Mouse (Mus musculus) monocyte, adult 2 months (primary cell): ENCODE measurements around the gene Gm20388.
A peak's percentile ranks its signal among the peaks of the same experiment; 100 is the strongest.

Source experiments
- DNase-seq, 2 experiments: peaks; one replicate each; pipeline ENCODE4 v3.0.0; 2022; ENCODE audit warnings: low spot score in 2 of 2, low read depth in 1 of 2

Gm20388 gene

DNA sequence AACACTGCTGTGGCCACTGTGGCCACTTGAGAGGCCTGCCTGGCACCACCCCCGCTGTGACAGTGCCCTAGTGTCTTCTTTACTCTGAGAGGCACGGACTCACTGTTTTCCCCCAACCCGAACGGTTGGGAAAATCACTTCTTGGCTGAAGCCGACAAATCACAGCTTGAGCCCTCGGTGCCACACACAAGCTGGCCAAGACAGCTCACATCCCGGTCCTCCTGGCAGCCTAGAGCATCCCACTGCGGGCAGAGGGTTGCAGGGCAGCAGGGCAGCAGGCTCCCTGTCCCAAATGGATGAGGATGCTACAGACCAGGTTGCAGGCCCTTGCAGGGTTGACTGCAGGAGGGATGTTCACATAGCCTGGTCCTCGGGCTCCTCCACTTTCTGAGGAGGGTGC lies 1838.9 kb downstream of the Gm20388 start:
- no peak for DNase-seq

DNA sequence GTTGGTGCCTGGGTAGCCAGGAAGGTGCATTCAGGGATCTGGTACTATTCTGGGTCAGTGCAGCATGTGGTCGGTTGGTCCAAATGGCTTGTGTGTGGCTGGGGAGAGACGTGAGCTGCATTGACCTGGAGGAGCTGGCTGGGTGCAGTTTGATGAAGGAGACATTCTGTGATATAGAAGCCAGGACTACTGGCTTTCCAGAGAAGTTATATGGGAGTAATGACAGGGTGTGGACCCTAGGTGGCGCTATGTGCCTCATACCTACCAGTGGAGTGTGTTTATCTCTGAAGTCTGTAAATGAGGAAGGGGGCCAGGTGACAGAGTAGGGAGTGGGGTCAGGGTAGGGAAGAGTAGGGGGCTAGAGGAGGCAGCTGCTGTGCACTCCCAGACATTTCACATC lies 1839.9 kb downstream of the Gm20388 start:
- DNase-seq: no peak

DNA sequence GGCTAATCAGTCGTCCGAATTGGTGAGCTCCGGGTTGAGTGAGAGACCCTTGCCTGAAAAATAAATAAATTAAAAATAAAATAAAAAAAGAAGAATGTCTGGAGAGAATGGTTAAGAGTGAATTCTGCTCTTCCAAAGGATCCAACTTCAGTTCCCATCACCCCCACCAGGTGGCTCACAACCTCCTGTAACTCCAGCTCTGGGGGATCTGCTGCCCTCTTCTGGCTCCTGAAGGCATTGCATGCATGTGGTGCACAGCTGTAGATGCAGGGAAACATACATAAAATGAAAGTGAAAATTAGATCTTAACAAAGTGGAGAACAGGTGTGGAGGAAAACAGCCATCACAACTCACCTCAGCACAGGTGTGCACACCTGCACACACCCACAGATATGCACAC lies 1840.8 kb downstream of the Gm20388 start:
- peak; percentile 47 to 56 for DNase-seq

DNA sequence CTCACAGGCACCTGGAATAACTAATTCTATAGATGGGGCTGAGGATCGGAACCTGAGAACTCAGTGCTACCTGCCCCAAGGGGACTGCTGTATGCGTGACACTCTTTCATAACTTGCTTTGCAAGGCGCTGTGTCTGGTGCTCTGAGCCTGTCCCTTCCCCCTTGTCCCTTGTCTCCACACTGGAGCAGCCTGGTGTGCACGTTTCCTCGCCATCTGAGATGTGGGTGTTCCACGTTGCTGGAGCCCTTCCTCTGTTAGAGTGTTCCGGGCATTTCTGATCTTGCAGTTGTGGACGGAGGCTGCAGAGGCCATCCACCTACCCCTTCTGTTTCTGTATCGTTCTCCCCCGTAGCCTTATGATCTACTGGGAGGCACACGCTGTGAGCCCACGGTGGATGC lies 1847.8 kb downstream of the Gm20388 start:
- DNase-seq: no peak

DNA sequence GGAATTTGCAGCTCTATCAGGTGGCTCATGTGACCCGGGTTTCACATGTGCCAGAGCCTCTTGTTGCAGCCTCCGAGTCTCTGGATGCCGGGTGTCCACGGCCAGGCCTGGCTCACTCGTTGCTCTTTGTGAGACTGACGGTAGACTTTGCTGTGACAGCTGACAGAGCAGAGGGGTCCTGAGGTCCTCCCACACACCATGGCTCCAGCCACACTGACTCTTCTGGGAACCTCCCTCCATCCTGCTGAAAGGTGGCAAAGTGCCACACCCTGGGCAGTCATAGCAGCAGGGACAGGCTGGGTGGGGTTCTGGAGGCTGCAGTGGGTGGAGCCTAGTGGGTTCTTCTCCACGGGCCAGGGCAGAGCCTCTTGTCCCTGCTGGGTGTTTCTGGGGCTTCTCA lies 1849.8 kb downstream of the Gm20388 start:
- no peak for DNase-seq

DNA sequence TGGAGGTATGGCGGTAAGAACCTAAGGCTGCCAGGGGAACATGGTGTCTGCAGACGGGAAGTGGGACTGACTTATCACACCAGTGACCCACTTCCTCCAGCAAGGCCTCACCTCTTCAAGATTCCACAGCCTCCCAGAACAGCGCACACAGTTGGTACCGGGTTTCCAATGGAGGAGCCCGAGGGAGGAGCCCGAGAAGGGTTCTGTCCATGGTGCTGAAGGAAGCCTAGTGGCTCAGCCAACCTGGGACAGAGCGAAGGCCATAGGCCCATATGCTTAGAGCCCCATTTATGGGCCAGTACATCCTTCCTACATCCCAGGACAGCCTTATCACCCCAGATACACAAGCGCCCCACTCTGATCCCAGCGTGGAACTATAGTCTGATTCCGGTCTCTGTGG lies 1850.8 kb downstream of the Gm20388 start:
- DNase-seq: no peak

DNA sequence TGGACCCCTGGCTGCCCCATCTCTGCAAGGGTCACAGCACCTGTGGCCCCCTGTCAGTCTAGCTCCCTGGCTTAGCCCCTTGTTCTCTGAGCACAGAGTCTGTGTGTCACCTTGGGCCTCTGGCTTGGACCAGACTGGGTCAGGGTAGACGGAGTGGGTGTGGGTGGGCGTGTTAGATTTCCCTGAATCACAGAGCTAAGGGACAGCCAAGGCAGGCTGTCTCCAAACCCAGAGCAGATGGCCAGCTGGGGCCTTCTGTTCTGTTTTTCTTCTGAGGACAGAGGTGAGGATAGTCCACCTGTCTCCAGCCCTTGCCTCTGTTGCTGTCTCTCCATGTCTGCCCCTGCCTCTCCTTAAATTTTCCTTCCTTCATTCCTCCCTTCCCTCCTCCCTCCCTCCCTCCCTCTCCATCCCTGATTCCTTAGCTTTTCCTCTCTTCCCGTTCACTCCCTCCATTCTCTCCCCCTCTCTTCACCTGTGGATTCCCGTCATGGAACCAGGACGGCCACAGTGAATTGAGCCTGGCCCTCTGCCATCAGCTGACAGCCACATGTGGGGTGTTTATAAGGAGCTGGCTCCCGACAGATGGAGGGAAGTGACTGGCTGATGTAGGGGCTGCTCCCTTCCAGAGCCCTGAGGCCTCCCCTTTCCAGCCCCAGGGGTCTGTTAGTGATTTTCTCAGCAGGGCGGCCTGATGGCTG lies 1852.5 kb downstream of the Gm20388 start:
- DNase-seq: no peak

DNA sequence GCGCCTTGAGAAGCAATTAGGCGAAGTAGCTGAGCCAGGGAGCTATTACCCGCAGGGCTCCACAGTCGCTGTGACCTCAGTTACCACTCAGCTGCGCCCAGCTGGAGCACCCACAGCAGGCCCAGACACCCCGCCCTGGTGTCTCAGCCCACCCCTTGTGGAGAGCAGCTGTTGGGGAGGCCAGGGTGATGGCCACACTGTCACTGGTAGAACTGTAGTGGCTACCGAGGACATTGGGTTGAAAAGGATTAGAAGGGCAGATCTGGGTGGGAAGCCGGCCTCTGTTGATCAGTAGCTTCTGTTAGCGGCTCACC lies 1853.0 kb downstream of the Gm20388 start:
- no peak for DNase-seq

DNA sequence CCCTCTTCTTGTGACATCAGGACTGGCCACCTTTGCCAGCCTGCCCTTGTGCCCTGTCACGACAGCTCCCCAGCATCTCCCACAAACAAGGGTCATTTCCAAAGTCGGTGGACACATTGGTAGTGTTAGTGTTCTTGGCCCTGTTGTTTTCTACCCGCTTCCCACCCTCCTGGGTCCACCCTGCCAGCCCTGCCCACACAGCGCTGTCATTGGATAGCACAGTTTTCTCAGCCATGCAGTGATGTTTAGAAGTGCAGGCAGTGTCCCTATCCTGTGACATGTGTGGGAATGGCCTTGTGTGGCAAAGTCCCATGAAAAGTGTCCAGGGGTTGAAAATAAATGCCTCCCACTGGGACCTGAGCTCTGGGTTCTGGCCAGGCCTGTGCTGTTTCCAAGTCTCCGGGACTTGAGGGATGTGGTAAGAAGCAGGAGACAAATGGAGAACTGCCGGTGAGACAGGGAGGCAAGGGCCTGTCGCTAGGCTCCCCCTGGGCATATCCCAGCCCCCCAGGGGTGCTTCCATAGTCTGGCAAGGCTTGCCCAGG lies 1855.0 kb downstream of the Gm20388 start:
- no peak for DNase-seq

DNA sequence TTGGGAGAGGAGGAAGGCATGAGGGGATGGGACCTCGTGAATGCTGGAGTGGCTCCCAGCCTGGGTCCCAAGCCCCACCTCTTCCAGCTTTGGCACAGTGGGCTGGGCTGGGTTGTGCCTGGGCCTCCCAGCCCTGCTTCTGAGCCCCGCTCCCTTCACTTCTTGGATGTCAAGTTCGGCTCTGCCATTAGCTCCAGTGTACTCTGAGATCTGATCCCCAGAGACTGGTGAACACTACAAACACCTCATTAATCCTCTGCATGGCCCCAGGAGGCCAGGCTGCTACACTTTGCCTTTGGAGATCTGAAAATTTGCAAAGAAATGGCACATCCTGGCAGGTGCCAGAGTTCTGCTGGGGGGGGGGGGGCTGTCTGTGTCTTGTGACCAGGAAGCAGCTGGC lies 1858.5 kb downstream of the Gm20388 start:
- DNase-seq: no peak

DNA sequence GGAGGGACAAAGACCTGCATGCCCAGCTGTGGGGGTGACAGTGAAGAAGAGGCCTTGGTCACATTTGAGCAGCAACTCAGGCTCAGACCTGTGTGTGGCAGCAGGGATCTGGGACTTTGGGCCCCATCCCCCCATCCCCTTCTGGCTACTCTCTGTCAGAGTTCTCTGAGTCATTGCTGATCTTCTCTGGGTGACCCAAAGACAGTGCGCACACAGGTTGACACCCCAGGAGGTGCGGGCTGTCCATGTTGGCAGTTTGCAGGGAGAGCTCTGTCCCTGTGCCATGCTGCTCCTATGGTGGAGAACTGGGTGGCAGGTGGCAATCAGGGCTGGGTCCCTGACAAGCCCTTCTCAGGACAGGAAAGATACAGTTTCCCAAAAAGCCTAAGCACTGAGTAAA lies 1859.0 kb downstream of the Gm20388 start:
- DNase-seq: no peak

DNA sequence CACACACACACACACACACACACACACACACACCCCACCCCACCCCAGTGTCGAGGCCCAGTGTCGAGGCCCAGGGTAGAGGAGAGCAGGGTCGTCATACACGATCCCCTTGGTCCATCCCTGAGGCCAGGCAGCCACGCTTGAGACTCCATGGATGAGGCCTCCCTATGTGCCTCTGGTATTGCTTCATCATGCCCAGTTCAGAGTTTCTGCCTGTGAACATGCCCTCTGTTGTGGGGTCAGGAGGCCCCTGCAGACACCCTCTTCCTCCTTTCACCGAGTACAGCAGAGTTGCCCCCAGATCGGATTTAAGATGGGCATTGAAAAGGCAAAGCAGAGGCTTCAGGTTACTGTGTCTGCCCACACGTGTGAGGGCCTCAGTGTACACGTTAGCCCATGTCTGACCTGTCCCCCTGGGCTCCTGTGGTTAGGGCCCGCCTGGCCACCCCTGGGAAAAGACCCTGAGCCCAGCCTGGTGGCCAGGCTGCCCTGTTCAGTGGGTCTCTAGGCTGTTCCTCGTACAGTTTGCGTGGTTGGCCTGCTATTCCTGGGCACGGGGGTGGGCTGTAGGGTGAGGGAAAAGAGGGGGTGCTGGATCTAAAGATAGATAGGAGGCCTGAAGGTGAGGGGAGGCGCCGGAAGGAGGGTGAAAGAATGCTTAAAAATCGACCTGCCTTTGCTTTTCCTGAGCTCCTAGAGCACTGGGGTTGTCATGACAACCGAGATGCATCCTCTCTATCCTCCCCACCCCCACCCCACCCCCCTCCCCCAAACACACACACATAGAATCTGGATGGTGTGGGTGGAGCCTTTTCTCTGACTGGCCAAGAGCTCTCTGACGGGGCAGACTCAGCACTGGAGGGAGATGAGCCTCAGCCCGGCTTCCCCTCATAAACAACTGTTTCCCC lies 1860.5 kb downstream of the Gm20388 start:
- DNase-seq: no peak

DNA sequence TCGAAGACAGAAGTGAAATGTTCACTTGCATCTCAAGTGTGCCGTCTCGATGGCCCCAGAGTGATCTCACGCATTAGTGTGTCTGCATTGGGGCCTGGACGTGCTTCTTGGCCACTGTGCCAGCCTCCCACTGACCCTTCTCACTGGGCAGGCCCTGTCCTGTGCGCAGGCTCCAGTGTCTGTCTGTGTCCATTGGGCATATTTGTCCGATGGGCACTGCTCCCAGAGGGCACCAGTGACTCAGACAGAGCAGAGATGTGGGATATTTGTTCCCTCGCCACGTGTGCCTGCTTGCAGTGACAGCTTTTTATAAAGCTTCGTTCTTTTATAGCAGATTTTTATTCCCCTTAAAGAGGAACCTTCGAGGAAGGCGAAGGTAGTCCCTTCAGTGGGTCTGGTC lies 1863.2 kb downstream of the Gm20388 start:
- DNase-seq: no peak

DNA sequence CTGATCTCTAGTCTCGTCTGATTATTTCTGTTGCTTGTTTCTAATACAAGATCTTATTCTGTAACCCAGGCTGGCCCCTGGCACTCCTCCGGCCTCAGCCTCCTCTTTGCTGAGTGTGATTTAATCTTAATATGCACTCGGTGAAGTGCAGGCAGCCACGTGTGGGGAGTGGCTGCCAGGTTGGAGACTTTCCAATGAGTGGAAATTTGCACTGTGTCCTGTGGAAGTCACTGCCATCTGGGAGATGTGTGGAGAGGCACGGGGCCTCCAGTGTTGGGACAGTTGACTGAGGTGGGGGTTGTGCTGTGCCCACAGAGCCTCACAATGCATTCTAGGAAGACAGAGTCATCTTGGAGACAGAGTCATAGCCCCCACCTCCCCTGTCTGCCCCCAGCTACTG lies 1871.9 kb downstream of the Gm20388 start:
- DNase-seq: no peak

DNA sequence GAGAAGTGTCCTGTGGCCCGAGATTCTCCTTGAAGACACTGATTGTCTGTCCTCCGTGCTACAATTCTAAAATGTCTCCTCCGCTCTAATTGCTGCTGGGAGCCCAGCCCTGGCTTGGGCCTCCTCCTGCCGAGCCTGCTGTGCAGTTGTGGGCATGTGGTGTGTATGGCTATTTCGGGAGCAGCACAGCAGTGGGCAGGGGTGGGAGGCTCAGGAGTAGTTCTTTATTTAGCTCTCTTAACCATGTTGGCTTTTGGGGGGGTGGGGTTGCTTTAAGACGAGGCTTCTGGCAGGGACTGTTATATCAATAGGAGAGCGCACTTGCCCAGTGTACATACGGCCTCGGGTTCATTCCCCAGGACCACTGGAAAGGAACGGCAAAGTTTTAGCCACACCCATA lies 1875.9 kb downstream of the Gm20388 start:
- no peak for DNase-seq

DNA sequence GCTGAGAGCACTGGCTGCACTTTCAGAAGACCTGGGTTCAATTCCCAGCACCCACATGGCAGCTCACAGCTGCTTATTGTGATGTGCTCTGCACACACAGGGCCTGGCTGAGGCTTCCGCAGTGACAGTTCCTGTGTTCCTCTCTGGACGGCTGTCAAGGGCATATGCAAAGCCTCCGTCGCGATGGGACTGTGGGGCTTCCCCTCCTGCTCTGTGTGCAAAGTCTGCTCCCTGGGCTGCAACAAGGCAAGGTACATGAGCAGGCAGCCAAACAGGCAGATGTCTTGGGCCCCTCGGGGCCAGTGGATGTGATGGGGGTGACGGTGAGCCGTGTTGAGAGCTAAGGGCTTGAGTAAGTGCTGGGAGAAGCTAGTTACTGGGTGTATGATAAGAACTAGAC lies 1878.1 kb downstream of the Gm20388 start:
- no peak for DNase-seq

DNA sequence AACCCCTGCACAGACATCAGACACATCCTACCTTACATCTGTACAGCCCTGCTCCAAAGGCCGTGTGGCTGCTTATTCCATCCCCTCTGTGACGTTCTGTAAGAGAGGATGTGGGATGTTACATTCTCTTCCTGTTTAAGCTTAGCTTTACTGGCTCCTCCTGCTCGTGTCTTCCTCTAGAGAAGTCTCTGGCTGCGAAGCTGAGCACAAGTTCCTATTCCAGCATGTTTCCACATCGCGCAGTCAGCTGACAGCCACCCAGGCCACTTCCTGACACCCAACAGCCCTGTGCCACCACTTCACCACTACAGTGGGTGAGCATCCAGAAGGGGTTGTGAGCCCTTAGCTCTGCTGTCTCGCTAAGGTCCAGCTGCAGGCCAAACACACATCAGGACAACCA lies 1881.5 kb downstream of the Gm20388 start:
- peak; percentile 58 to 61 for DNase-seq

DNA sequence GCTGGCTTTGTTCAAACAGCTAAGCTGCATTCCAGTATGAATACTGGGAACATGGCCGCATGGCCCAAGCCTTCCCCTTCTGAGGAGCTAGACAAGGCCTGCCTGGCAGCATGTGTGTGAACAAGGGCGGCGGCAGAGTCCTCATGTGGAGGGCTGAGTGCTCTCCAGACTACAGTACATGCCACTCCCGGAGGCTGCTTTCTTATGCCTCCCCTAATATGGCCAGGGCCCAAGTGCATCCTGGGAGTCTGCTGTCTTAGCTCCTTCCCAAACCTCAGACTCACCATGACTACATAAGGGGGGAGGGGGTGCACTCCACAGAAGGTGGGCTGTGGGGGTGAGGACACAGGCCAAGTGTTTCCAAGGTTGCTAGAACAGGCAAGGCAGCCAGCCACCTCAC lies 1882.0 kb downstream of the Gm20388 start:
- DNase-seq: no peak

DNA sequence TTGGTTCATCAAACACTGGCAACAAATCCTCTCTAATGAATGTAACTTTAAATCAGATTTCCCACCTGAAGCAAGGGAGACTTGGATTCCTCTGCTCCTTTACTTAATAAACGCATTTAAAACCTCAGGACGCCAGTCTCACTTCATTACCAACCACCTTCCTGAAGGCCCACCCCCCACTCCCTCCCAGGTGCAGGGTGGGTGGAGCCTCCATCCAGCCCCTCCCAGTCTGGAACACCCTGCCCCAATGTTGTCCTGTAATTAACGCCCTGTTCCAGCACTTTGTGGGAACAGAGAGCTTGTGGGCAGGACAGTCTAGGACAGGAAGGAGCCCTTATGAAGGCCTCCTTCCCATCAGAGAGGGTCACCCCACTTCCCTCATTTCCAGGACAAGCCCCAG lies 1883.5 kb downstream of the Gm20388 start:
- no peak for DNase-seq

DNA sequence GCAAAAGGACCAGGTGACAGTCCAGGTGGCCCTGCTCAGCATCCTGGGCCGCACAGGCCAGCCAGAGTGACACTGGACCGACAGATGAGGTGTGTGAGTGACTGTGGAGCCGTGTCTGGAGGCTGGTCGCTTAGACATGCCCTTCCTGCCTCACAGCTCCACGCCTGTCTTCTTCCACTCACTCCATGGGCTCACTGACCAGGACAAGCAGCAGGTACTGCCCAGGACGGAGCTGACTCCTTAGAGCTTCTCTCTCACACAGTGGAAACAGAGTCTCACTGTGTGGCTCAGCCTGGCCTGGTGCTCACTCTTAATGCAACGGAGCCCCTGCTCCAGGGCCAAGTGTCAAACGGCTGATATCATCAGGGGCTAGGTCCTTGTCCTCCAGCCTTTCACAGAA lies 1884.8 kb downstream of the Gm20388 start:
- DNase-seq: no peak

DNA sequence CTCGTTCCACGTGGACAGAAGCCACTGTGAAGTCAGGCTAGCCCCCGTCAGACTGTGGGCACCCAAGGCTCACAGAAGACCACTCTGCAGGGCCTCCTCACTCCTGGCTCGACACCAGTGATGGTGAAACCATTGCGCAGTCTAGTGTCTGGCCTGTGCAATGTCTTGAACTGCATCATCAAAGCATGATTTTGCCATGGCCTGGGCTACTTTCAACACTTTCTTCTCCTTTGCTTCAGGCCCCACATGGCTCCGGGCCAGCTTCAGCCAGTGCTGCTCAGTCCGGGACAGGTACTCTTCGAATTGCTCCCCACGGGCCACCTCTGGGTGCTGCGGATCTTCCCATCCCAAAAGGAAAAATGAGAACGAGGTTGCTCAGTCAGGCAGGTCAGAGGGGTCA lies 1885.8 kb downstream of the Gm20388 start:
- no peak for DNase-seq

DNA sequence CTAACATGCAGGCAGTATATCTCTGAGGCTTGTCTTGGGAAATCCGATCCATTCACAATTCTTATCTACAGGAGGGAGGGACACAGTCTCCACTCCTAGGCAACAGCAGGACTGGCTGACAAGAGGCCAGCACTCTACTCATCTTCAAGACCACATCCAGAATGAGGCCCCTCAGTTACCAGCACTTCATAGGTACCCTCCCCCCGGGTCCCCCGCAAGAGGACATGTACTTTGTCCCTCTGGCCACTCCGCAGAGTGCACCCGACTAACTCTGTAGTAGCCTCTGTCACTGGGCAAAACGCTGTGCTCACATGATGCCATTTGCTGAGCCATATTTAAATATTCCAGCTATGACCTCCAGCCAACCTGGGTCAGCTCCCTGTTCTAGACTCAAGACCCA lies 1887.8 kb downstream of the Gm20388 start:
- DNase-seq: no peak

DNA sequence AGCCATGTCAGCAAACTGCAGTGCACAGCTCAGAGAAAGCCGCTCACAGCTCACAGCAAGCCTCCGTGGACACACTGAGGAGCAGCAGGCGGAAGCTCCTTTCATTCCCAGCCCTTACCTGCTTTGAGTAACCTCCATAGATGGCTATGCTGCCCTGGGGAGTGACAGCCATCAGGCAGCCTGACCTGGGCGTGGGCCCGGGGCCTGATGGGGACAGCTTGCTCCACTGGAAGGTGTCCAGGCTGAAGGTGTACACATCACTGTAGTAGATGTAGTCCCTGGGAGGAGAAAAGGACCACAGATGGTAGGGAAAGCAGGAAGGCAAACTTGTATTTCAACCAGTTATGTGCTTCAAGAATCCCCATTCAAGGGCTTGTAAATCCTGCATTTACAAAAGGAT lies 1894.2 kb downstream of the Gm20388 start:
- DNase-seq: no peak
